Mouse (Mus musculus): ENCODE results near the gene Ism1. TPM values are rescaled to one million over a fixed set of nuclear protein-coding genes. Genes with fewer than 3 reads are reported as not detected.

The Ism1 gene
- polyA plus RNA-seq, 1 experiment from 2014 or later: not detected

DNA sequence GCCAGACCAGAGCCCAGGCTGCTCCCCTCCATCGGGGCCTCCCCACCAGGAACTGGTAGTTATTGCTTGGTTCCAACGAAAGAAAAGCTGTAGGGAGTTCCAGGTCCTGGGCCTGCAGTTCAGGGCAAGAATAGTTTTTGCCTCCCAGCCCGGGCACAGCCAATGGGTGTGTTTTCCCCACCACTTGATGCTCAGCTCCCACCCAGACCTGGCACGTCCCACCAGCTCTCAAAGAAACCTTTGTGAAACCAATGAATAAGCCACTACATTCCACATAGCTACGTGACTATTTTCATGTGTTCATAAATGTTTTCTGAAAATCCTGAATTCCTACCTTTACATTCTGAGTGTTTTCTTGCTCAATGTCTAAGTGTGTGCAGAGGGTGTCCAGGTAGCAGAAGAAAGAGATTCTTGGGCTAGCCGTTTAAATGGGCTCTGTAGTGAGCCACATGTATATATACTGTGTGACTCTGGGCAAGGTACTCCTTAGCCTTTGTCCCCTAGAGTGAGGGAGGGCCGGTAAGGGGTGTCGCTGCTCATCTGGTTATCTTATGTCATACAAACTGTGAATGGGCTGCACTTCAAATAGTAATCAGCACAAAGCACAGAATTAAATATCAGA lies 97.1 kb downstream of the Ism1 start:
- Histone ChIP-seq H3K27me3 (no peaks in the 10 kb centered on the region), H3K36me3 (no peaks in the 10 kb centered on the region), H3K4me2 (no peak overlapping the region), H3K9me3 (replicated peaks) (no peaks in the 10 kb centered on the region), H3K27ac (no peak overlapping the region), H3K9ac (no peak overlapping the region), H3K4me3 (replicated peaks) (no peak overlapping the region), H3K4me1 (replicated peaks) (no peaks in the 10 kb centered on the region)
- DNase-seq: no peak
- WGBS (ENCODE audit: insufficient replicate concordance): 63% methylated on average over 8 of the region's 8 CpGs
- ATAC-seq (ENCODE audit: low read depth): no peak

DNA sequence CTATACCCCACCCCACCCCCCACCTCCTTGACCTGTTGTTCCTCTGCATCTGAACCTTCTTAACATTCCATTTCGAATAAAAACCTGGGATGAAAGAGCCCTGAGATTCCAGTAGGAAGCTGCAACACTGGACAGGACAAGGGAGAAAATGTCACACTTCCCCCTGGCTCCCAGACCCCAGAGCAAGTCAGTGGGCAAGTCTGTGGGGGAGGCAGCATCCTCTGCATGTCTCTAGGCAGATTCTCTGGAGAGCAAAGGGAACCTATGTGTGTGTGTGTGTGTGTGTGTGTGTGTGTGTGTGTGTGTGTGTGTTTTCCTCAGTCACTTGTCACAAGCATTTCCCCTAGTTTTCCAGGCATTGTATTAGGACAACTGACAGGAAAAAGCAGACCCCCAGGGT lies 98.7 kb downstream of the Ism1 start:
- H3K4me2 ChIP-seq: no peak overlapping the region
- DNase-seq (no peak), ATAC-seq (ENCODE audit: low read depth) (no peak)
- no peak overlapping the region for H3K27ac ChIP-seq
- H3K27me3 ChIP-seq: no peaks in the 10 kb centered on the region
- H3K9ac ChIP-seq: no peak overlapping the region
- 7% methylated on average over 1 of the region's 1 CpGs for WGBS (ENCODE audit: insufficient replicate concordance)
- no peak overlapping the region for H3K4me3 ChIP-seq (replicated peaks)
- no peaks in the 10 kb centered on the region for H3K9me3 ChIP-seq (replicated peaks)
- H3K36me3 ChIP-seq: no peaks in the 10 kb centered on the region
- H3K4me1 ChIP-seq (replicated peaks): no peaks in the 10 kb centered on the region

DNA sequence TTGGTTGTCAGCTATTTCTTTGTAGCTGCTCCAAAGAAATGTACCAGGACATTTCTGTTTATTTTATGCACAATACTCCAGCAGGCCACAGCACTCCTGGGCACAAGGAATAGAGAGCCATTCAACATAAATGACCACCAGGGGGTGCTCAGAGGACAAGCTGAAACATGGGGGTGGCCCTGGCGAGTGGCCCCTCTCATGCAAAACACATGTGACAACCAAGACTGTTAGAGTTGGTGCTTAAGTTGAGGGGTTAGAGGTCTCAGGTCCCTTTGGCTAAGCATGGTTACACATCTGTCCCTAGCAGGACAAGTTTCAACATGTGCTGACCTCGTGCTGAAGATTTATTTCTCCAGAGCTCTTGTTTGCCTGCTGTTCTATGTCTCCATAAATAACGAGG lies 100.3 kb downstream of the Ism1 start:
- WGBS (ENCODE audit: insufficient replicate concordance): 38% methylated on average over 3 of the region's 3 CpGs
- Histone ChIP-seq H3K27me3 (no peaks in the 10 kb centered on the region), H3K4me2 (no peak overlapping the region), H3K9me3 (replicated peaks) (no peaks in the 10 kb centered on the region), H3K27ac (no peak overlapping the region), H3K36me3 (no peaks in the 10 kb centered on the region), H3K4me1 (replicated peaks) (no peaks in the 10 kb centered on the region), H3K4me3 (replicated peaks) (no peak overlapping the region), H3K9ac (no peak overlapping the region)
- DNase-seq: no peak
- ATAC-seq (ENCODE audit: low read depth): no peak

DNA sequence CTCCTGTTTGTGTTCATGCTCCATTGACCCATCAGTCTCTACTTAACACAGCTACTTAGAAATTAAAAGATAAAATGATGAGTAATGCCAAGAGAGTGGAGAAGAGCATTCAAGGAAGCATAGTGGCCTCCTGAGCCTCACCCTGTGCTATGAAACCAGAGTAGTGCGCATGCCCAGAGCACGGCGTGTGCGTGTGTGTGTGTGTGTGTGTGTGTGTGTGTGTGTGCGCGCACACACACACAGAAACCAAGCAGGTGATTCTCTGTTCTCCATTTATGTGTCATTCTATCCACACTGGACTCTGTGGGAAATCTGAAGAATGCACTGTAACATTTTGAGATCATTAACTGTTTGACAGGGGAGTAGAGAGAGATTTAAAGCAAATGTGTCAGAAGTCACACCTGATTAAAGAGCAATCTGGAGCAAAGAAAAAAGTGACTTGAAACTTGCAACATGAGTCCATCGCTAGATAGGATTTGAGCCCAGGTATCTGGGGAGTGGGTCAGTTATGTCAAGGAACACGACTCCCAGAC lies 105.4 kb downstream of the Ism1 start:
- ATAC-seq (ENCODE audit: low read depth): no peak
- Histone ChIP-seq H3K36me3 (no peaks in the 10 kb centered on the region), H3K4me2 (no peak overlapping the region), H3K9ac (no peak overlapping the region), H3K9me3 (replicated peaks) (no peaks in the 10 kb centered on the region), H3K4me3 (replicated peaks) (no peak overlapping the region), H3K4me1 (replicated peaks) (no peaks in the 10 kb centered on the region), H3K27me3 (no peaks in the 10 kb centered on the region), H3K27ac (no peak overlapping the region)
- 79% methylated on average over 8 of the region's 8 CpGs for WGBS (ENCODE audit: insufficient replicate concordance)
- DNase-seq: no peak

DNA sequence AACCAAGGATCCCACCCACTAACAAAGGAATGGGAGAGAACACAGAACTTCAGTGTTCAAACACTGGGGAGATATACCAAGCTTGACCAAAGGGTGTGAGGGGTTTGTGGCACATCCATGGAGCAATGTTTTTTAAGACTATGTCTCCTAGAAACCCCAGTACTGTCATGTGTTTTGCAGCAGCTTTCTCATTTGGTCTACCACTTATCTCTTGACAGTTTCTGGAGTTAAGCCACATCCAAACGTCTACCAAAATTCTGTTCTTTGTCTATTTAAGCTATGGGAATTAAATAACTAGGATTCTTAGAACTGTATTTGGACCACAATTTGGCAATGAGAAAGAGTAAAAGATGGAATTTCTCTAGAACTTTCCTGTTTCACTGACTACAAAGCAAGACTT lies 106.5 kb downstream of the Ism1 start:
- no peak for ATAC-seq (ENCODE audit: low read depth)
- H3K9ac ChIP-seq: no peak overlapping the region
- no peak overlapping the region for H3K4me3 ChIP-seq (replicated peaks)
- no peaks in the 10 kb centered on the region for H3K4me1 ChIP-seq (replicated peaks)
- no peaks in the 10 kb centered on the region for H3K27me3 ChIP-seq
- H3K9me3 ChIP-seq (replicated peaks): no peaks in the 10 kb centered on the region
- no peaks in the 10 kb centered on the region for H3K36me3 ChIP-seq
- 38% methylated on average over 1 of the region's 1 CpGs for WGBS (ENCODE audit: insufficient replicate concordance)
- DNase-seq: no peak
- H3K27ac ChIP-seq: no peak overlapping the region
- no peak overlapping the region for H3K4me2 ChIP-seq

DNA sequence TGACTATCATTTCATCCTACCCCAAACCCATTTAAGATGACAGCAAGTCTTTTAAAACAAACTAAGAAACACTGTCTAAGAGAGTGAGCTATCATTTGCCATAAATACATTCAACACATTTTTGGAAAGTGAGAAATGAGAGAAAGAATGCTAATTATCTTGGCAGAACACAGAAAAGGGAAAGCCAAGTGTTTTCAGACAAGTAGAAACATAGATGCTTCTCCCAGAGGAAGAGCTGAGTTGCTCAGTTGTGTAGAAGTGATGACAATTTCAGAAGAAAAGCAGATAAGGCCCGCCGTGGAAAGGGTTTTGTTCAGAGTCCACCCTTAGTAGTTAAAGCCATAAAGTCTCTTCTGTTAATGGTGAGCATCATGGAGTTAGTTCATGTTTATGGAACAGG lies 107.0 kb downstream of the Ism1 start:
- 45% methylated on average over 2 of the region's 2 CpGs for WGBS (ENCODE audit: insufficient replicate concordance)
- no peak overlapping the region for H3K9ac ChIP-seq
- H3K9me3 ChIP-seq (replicated peaks): no peaks in the 10 kb centered on the region
- no peaks in the 10 kb centered on the region for H3K27me3 ChIP-seq
- H3K27ac ChIP-seq: no peak overlapping the region
- ATAC-seq (ENCODE audit: low read depth) (no peak), DNase-seq (no peak)
- no peaks in the 10 kb centered on the region for H3K36me3 ChIP-seq
- no peak overlapping the region for H3K4me2 ChIP-seq
- no peaks in the 10 kb centered on the region for H3K4me1 ChIP-seq (replicated peaks)
- H3K4me3 ChIP-seq (replicated peaks): no peak overlapping the region

DNA sequence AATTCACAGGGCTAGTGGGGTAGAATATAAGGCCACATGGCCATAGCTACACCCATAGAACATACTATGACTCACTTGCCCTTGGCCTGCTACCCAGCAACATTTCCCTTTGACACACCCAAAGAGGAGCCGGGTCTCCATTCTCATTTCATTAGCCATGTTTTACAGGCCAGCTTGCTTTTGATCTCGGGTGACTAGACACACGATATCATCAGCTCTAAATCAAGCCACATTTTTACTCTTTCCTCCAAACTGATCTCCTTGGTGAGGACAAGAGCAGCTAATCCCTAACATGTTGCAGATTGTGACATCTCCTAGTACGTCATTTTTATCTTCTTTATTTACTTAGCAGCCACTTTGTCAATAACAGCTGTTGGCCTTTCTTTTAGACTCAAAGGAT lies 110.7 kb downstream of the Ism1 start:
- 61% methylated on average over 4 of the region's 4 CpGs for WGBS (ENCODE audit: insufficient replicate concordance)
- H3K4me1 ChIP-seq (replicated peaks): no peaks in the 10 kb centered on the region
- H3K36me3 ChIP-seq: no peaks in the 10 kb centered on the region
- no peak overlapping the region for H3K9ac ChIP-seq
- no peak overlapping the region for H3K4me2 ChIP-seq
- DNase-seq (no peak), ATAC-seq (ENCODE audit: low read depth) (no peak)
- no peak overlapping the region for H3K4me3 ChIP-seq (replicated peaks)
- H3K27ac ChIP-seq: no peak overlapping the region
- no peaks in the 10 kb centered on the region for H3K9me3 ChIP-seq (replicated peaks)
- no peaks in the 10 kb centered on the region for H3K27me3 ChIP-seq

DNA sequence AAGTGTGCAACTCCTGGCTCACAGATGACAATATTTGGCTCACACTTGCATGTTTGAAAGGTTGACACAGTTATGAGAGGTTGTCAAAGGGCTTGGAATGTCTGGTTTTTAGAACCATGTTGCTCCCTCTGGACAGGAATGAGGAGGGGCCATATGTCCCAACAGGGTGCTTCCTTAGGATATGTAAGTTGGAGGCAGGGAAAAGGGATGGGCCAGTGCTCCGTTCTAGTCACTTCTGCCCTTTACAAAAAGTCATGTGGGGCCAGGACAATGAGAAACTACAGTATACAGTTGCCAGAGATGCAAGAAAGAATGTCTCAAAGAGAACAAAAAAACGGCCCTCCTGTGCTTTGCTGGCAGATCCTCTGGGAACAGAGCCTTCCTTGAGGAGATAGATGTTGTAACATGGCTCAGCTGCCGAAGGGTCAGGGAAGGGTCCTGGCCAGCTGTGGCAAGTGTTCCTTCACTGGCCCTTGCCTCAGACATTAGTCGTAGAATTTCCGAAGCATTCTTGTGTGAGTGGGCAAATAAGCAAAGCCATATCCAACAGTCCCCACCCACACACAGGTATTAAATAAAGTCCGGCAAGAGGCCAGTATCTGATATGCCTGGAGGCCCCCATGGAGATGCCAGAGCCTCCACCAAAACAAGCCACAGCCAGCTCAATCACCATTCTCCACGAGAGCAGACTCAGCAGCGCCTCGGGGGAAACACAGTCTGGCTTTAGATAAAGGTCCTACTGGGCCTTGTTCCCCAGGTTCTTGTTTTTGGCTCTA lies 114.6 kb downstream of the Ism1 start:
- WGBS (ENCODE audit: insufficient replicate concordance): 71% methylated on average over 9 of the region's 9 CpGs

DNA sequence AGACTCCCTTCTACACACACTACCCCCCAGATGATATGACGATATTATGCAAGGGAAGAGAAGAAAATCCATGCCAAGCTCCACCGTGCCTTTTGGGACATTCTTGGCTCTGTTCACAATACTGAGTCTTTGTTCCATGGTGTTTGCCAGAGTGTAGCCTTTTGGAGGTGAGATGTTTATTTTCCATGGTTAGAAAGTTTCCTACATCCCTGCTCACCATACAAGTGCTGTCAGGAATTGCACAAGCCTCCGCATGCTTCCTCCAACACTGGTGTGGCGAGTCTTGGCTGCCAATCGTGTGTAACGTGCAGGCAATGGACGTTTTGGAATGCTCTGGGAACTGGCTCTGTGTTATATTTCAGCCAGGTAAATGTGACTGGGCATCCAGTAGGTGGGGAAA lies 126.1 kb downstream of the Ism1 start:
- Histone ChIP-seq H3K4me1 (replicated peaks) (no peaks in the 10 kb centered on the region), H3K4me2 (no peak overlapping the region), H3K9me3 (replicated peaks) (no peaks in the 10 kb centered on the region), H3K27ac (no peak overlapping the region), H3K36me3 (no peaks in the 10 kb centered on the region), H3K4me3 (replicated peaks) (no peak overlapping the region), H3K27me3 (no peaks in the 10 kb centered on the region), H3K9ac (no peak overlapping the region)
- DNase-seq (no peak), ATAC-seq (ENCODE audit: low read depth) (no peak)
- 64% methylated on average over 7 of the region's 7 CpGs for WGBS (ENCODE audit: insufficient replicate concordance)

More for the DNA sequence above, 114.6 kb downstream of the Ism1 start:
- H3K4me1 ChIP-seq (replicated peaks): no peaks in the 10 kb centered on the region
- no peaks in the 10 kb centered on the region for H3K36me3 ChIP-seq
- DNase-seq (no peak), ATAC-seq (ENCODE audit: low read depth) (no peak)
- no peak overlapping the region for H3K4me2 ChIP-seq
- no peak overlapping the region for H3K27ac ChIP-seq
- H3K9ac ChIP-seq: no peak overlapping the region
- no peaks in the 10 kb centered on the region for H3K9me3 ChIP-seq (replicated peaks)
- no peak overlapping the region for H3K4me3 ChIP-seq (replicated peaks)
- H3K27me3 ChIP-seq: no peaks in the 10 kb centered on the region

DNA sequence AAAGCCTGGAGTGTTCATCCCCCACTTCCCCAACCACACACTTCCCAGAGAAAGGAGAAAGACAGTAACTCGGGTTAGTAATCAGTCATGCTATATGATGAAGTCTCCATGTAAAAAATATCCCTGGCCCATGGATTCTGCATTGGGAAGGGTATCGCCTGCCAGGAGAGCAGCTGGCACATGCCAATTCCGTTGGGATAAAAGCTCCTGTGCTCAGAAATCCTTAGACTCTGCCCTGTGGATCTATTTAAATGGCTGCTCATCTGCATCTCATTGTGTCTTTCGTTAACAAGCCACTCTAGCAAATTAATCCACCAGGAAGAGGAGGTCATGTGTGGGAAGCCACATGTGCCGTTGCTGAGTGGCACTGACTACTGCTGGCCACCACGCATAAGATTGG lies 129.9 kb downstream of the Ism1 start:
- H3K9me3 ChIP-seq (replicated peaks): no peaks in the 10 kb centered on the region
- H3K4me2 ChIP-seq: no peak overlapping the region
- H3K4me1 ChIP-seq (replicated peaks): no peaks in the 10 kb centered on the region
- no peak for ATAC-seq (ENCODE audit: low read depth)
- no peak overlapping the region for H3K27ac ChIP-seq
- no peak for DNase-seq
- no peaks in the 10 kb centered on the region for H3K36me3 ChIP-seq
- H3K9ac ChIP-seq: no peak overlapping the region
- H3K4me3 ChIP-seq (replicated peaks): no peak overlapping the region
- 66% methylated on average over 6 of the region's 6 CpGs for WGBS (ENCODE audit: insufficient replicate concordance)
- H3K27me3 ChIP-seq: no peaks in the 10 kb centered on the region

Measured in liver, embryonic 13.5 days (tissue).